Mouse (Mus musculus): ENCODE results near the gene Trabd.

GRCm38 (mm10) chr15:89125351-89125750 is 50.4 kb downstream of the Trabd start:
- TF ChIP-seq EP300 (optimal IDR thresholded peaks at IDR 0.05) (no peak), CTCF (IDR thresholded peaks at IDR 0.05; ENCODE audit: low read depth) (no peak)
